13 mouse cellular contexts compared by ENCODE assay signal in the genomic region with DNA sequence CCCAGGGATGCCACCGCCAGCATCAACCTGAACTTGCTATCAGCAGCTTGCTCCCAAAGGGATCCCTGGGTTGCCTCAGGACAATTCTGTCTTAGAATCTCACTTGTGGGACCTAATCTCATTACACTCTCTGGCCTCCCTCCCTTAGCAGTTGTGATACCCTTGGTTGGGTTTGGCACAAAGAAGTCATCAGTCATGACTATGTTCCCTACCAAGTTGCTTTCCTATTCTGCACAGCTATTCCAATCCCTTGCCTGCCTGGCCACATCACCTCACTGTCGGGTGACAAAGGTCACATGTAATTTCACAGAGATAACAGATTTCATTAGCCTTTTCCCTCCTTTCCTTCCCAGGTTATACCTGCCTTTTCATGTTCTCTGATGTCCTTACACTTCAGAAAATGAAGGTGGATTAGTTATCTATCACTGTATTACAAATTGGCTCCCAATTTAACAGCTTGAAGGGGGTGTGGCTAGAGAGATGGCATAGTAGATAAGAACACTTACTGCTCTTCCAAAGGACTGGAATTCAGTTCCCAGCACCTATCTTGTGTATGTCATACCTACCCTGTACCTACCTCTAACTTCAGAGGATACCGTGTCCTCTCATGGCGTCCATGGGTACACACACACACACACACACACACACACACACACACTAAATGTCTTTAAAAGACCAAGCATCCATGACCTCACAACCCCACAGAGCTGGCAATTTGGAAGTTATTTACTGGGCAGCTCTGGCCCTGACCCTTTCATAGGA. TPM values are rescaled to one million over a fixed set of nuclear protein-coding genes. Genes with fewer than 3 reads are reported as not detected.
DNase-seq lines count a peak whose midpoint lies in the region; ATAC-seq and TF ChIP-seq lines count a peak whose summit lies in the region.
"Had no signal": no experiment of that assay in that cellular context is flagged by ENCODE, and none has a peak within 500 bp of the region (broad histone marks: within the 10 kb centered on the region; RNA-seq: fewer than 3 reads in every experiment).

No protein-coding gene starts in this region.

- H3K4me2 ChIP-seq in hindbrain, embryonic 11.5 days (replicated peaks; ENCODE audit: low read depth, low read length) = no peak overlapping the region; the same call in 1 of the 2 replicates
- peak overlapping the region; percentile 51 for H3K4me2 ChIP-seq in neural tube, embryonic 13.5 days

- peak; percentile 70 for ATAC-seq in hindbrain, embryonic 11.5 days (ENCODE audit: low FRiP score)
- ATAC-seq in neural tube, embryonic 13.5 days (ENCODE audit: low read depth) = no peak; the same call in 1 of the 2 replicates
- ATAC-seq: CD4-positive, CD25-positive, alpha-beta regulatory T cell, adult 4 months; liver, postnatal 0 days; Patski had no signal

- H3K27me3 ChIP-seq in hindbrain, embryonic 11.5 days (ENCODE audit: control insufficient read depth, insufficient read depth, low read length) = no peaks in the 10 kb centered on the region
- peaks cover 8% of the 10 kb centered on the region for H3K27me3 ChIP-seq in limb, embryonic 10.5 days (ENCODE audit: low read depth, poor library complexity, severe bottlenecking)
- H3K27me3 ChIP-seq in neural tube, embryonic 13.5 days = no peaks in the 10 kb centered on the region
- H3K27me3 ChIP-seq: Patski had no signal

- DNase-seq in layer of hippocampus, adult 2 months (ENCODE audit: low spot score in 2 of 2) = no peak
- no peak for DNase-seq in layer of hippocampus, adult 9-11 months
- peak; percentile 27 for DNase-seq in hindbrain, embryonic 11.5 days (ENCODE audit: low spot score)
- DNase-seq in limb, embryonic 10.5 days (ENCODE audit: low spot score) = no peak
- DNase-seq in gastrocnemius, adult 2 months = no peak
- no peak for DNase-seq in frontal cortex, postnatal 36 days (ENCODE audit: low spot score in 2 of 2)
- DNase-seq: adrenal gland, adult 8-10 months; heart, adult 18-20 months; liver, postnatal 0 days had no signal

- H3K27ac ChIP-seq in layer of hippocampus, adult 2 months = 0 out of 2 replicates have a peak overlapping the region, but pooled peaks have one; percentile 9
- H3K27ac ChIP-seq in hindbrain, embryonic 11.5 days (ENCODE audit: low read depth, low read length) = peak overlapping the region; percentile 91
- H3K27ac ChIP-seq in limb, embryonic 10.5 days = peak overlapping the region; percentile 56; the same call in 1 of the 2 replicates
- peak overlapping the region; percentile 89 for H3K27ac ChIP-seq in neural tube, embryonic 13.5 days (replicated peaks)
- H3K27ac ChIP-seq in gastrocnemius, adult 2 months = no peak overlapping the region

- H3K4me3 ChIP-seq in layer of hippocampus, adult 2 months = no peak overlapping the region
- no peak overlapping the region for H3K4me3 ChIP-seq in hindbrain, embryonic 11.5 days (ENCODE audit: low read depth, low read length)
- H3K4me3 ChIP-seq in limb, embryonic 10.5 days = peak overlapping the region; percentile 13; the same call in 1 of the 2 replicates
- no peak overlapping the region for H3K4me3 ChIP-seq in neural tube, embryonic 13.5 days
- H3K4me3 ChIP-seq in gastrocnemius, adult 2 months = no peak overlapping the region

- intact Hi-C loops in gastrocnemius, adult 2 months (cut with DNase I) = no loop called here

- H3K9ac ChIP-seq in hindbrain, embryonic 11.5 days (ENCODE audit: low read depth, low read length) = no peak overlapping the region
- no peak overlapping the region for H3K9ac ChIP-seq in neural tube, embryonic 13.5 days
- H3K9ac ChIP-seq: forebrain, postnatal 0 days; liver, postnatal 0 days had no signal

- no peak for TF ChIP-seq CTCF in layer of hippocampus, adult 2 months (conservative IDR thresholded peaks at IDR 0.05)
- TF ChIP-seq CTCF in gastrocnemius, adult 2 months (IDR thresholded peaks at IDR 0.05) = no peak

- peaks cover 5% of the 10 kb centered on the region for H3K4me1 ChIP-seq in hindbrain, embryonic 11.5 days (replicated peaks; ENCODE audit: control insufficient read depth, insufficient read depth, low read length)
- H3K4me1 ChIP-seq in limb, embryonic 10.5 days = no peaks in the 10 kb centered on the region
- peaks cover 19% of the 10 kb centered on the region for H3K4me1 ChIP-seq in neural tube, embryonic 13.5 days (replicated peaks)

- H3K9me3 ChIP-seq in hindbrain, embryonic 11.5 days (ENCODE audit: control insufficient read depth, low read length) = no peaks in the 10 kb centered on the region
- H3K9me3 ChIP-seq in limb, embryonic 10.5 days (replicated peaks) = no peaks in the 10 kb centered on the region
- peaks cover 8% of the 10 kb centered on the region; the same call in 1 of the 2 replicates for H3K9me3 ChIP-seq in neural tube, embryonic 13.5 days

- H3K36me3 ChIP-seq in hindbrain, embryonic 11.5 days (ENCODE audit: control insufficient read depth, insufficient read depth, low read length) = no peaks in the 10 kb centered on the region
- H3K36me3 ChIP-seq in limb, embryonic 10.5 days = no peaks in the 10 kb centered on the region
- no peaks in the 10 kb centered on the region for H3K36me3 ChIP-seq in neural tube, embryonic 13.5 days

- WGBS in hindbrain, embryonic 11.5 days = 80% methylated on average over 3 of the region's 4 CpGs
- WGBS in limb, embryonic 10.5 days = 79% methylated on average over 4 of the region's 4 CpGs
- WGBS in neural tube, embryonic 13.5 days = 61% methylated on average over 4 of the region's 4 CpGs

RNA-seq across cellular contexts. Expression of gene Ggct, which starts 17.8 kb away (rescaled TPM):
- 10 to 100 TPM; 36.0 to 38.0 TPM for total RNA-seq in layer of hippocampus, adult 2 months (2021)
- 18.2 and 18.9 TPM in 2 replicates for polyA plus RNA-seq in hindbrain, embryonic 11.5 days (2014; fragmentation: Nextera tagmentation; extraction: Ambion mirVana)
- 8.5 and 11.9 TPM in 2 replicates for polyA plus RNA-seq in limb, embryonic 10.5 days (2016; fragmentation: Nextera tagmentation; extraction: Ambion mirVana)
- polyA plus RNA-seq in neural tube, embryonic 13.5 days (2015; fragmentation: Nextera tagmentation; extraction: Ambion mirVana) = 16.0 and 18.3 TPM in 2 replicates
- 10 to 100 TPM in 1 of 2 experiments, 1 to 10 TPM in 1; 9.6 to 11.0 TPM for total RNA-seq in gastrocnemius, adult 2 months (2021)

RNA-seq across cellular contexts. Expression of gene Gars, which starts 27.3 kb away (rescaled TPM):
- total RNA-seq in layer of hippocampus, adult 2 months (2021) = 100 to 1,000 TPM; 131 to 134 TPM
- polyA plus RNA-seq in hindbrain, embryonic 11.5 days (2014; fragmentation: Nextera tagmentation; extraction: Ambion mirVana) = 214 and 230 TPM in 2 replicates
- polyA plus RNA-seq in limb, embryonic 10.5 days (2016; fragmentation: Nextera tagmentation; extraction: Ambion mirVana) = 186 and 208 TPM in 2 replicates
- 195 and 209 TPM in 2 replicates for polyA plus RNA-seq in neural tube, embryonic 13.5 days (2015; fragmentation: Nextera tagmentation; extraction: Ambion mirVana)
- total RNA-seq in gastrocnemius, adult 2 months (2021) = 10 to 100 TPM; 60.2 to 61.6 TPM

RNA-seq across cellular contexts. Expression of gene Nod1, which starts 38.1 kb away (rescaled TPM):
- 1 to 10 TPM; 4.9 TPM for total RNA-seq in layer of hippocampus, adult 2 months (2021)
- polyA plus RNA-seq in hindbrain, embryonic 11.5 days (2014; fragmentation: Nextera tagmentation; extraction: Ambion mirVana) = 1.8 and 2.4 TPM in 2 replicates
- polyA plus RNA-seq in limb, embryonic 10.5 days (2016; fragmentation: Nextera tagmentation; extraction: Ambion mirVana) = 1.4 and 1.7 TPM in 2 replicates
- polyA plus RNA-seq in neural tube, embryonic 13.5 days (2015; fragmentation: Nextera tagmentation; extraction: Ambion mirVana) = 2.7 and 3.6 TPM in 2 replicates
- 1 to 10 TPM; 7.6 to 9.1 TPM for total RNA-seq in gastrocnemius, adult 2 months (2021)
